Mouse (Mus musculus) lung, postnatal 0 days (tissue): Measurements from ENCODE around the gene Tab1. TPM values are rescaled to one million over a fixed set of nuclear protein-coding genes. Genes with fewer than 3 reads are reported as not detected.
A peak's percentile ranks its signal among the peaks of the same experiment; 100 is the strongest.

ENCODE experiments used
- ATAC-seq: fragments of 200-750 bp; cut with Nextera tagmentation; 2 replicates; pipeline ENCODE4 v1.8.0; 2017; ENCODE audit warnings: moderate library complexity
- DNase-seq: peaks from one replicate; pipeline ENCODE4 v3.0.0-alpha.2; 2016; ENCODE audit warnings: low spot score
- H3K27ac ChIP-seq: fragments of 300-500 bp; sonication (generic); 2 replicates; pipeline ENCODE4 v1.5.1; 2014; ENCODE audit warnings: antibody characterized with exemption, mild to moderate bottlenecking, low read length, mixed read lengths
- H3K27me3 ChIP-seq: fragments of 300-500 bp; sonication (generic); replicated peaks from 2 replicates; pipeline ENCODE4 v1.6.1; 2014; ENCODE audit warnings: low read length, mixed read lengths; ENCODE audit not compliant: insufficient read depth
- H3K36me3 ChIP-seq: fragments of 300-500 bp; sonication (generic); 2 replicates; pipeline ENCODE4 v1.6.1; 2014; ENCODE audit warnings: low read length, mixed read lengths; ENCODE audit not compliant: insufficient read depth
- H3K4me1 ChIP-seq: fragments of 300-500 bp; sonication (generic); 2 replicates; pipeline ENCODE4 v1.6.1; 2014; ENCODE audit warnings: antibody characterized with exemption, low read depth, low read length, mixed read lengths; ENCODE audit not compliant: insufficient read depth
- H3K4me2 ChIP-seq: fragments of 300-500 bp; sonication (generic); replicated peaks from 2 replicates; pipeline ENCODE4 v1.6.1; 2014; ENCODE audit warnings: low read depth, mild to moderate bottlenecking, low read length, moderate library complexity, mixed read lengths
- H3K4me3 ChIP-seq: fragments of 300-500 bp; sonication (generic); 2 replicates; pipeline ENCODE4 v1.5.1; 2014; ENCODE audit warnings: low read depth, low read length
- H3K9ac ChIP-seq: fragments of 300-500 bp; sonication (generic); replicated peaks from 2 replicates; pipeline ENCODE4 v1.6.1; 2014; ENCODE audit warnings: low read depth, mild to moderate bottlenecking
- H3K9me3 ChIP-seq: fragments of 300-500 bp; sonication (generic); 2 replicates; pipeline ENCODE4 v1.6.1; 2016; ENCODE audit warnings: low read length, mixed read lengths
- CTCF ChIP-seq: IDR thresholded peaks from 2 replicates; pipeline ENCODE4 v1.5.1; 2016; ENCODE audit warnings: antibody characterized with exemption, mild to moderate bottlenecking
- EP300 ChIP-seq: IDR thresholded peaks from 2 replicates; pipeline ENCODE4 v1.6.1; 2016; ENCODE audit warnings: antibody characterized with exemption, mild to moderate bottlenecking, control low read depth
- WGBS: fragments of 180-500 bp; shearing (Covaris S2); extraction: QIAGEN DNeasy Blood & Tissue Kit; methylation state at CpG from one replicate; pipeline ENCODE4 v1.1.7; 2014; 5-methylcytosine and 5-hydroxymethylcytosine counted together
- polyA plus RNA-seq: library from polyadenylated mRNA; unstranded; fragments of >200 nt; fragmentation: Nextera tagmentation; extraction: Ambion mirVana; gene quantifications from 2 replicates; pipeline ENCODE4 v1.2.1, GENCODE M21; 2015

The Tab1 gene
- polyA plus RNA-seq, 1 experiment from 2014 or later: 19.1 TPM

GRCm38 (mm10) chr15:80155707-80156106, 22.8 kb downstream of the Tab1 start:
- Histone ChIP-seq H3K9me3 (no peaks in the 10 kb centered on the region), H3K4me2 (no peak overlapping the region), H3K27me3 (no peaks in the 10 kb centered on the region), H3K36me3 (0 out of 2 replicates have a peak, but pooled peaks cover 8% of the 10 kb centered on the region), H3K9ac (no peak overlapping the region), H3K4me1 (peaks cover 3% of the 10 kb centered on the region; the same call in 1 of the 2 replicates), H3K4me3 (no peak overlapping the region), H3K27ac (no peak overlapping the region)
- no peak for TF ChIP-seq CTCF
- no peak for TF ChIP-seq EP300
- DNase-seq (no peak), ATAC-seq (no peak)
- WGBS: 93% methylated on average over 8 of the region's 8 CpGs

- H3K4me2 ChIP-seq: no peak overlapping the region
- ATAC-seq: no peak
- no peak overlapping the region for H3K4me3 ChIP-seq
- WGBS: 73% methylated on average over 22 of the region's 22 CpGs
- DNase-seq: peak; percentile 53
- 0 out of 2 replicates have a peak overlapping the region, but pooled peaks have one; percentile 91 for H3K27ac ChIP-seq
- no peak overlapping the region for H3K9ac ChIP-seq
- 0 out of 2 replicates have a peak, but pooled peaks cover 8% of the 10 kb centered on the region for H3K36me3 ChIP-seq
- H3K4me1 ChIP-seq: peaks cover 3% of the 10 kb centered on the region; the same call in 1 of the 2 replicates
- no peaks in the 10 kb centered on the region for H3K9me3 ChIP-seq
- H3K27me3 ChIP-seq: no peaks in the 10 kb centered on the region
- TF ChIP-seq CTCF (no peak), EP300 (no peak)
Observed at GRCm38 (mm10) chr15:80157197-80157943, 24.4 kb downstream of the Tab1 start.

- TF ChIP-seq CTCF (no peak), EP300 (no peak)
- DNase-seq: no peak
- H3K4me2 ChIP-seq: no peak overlapping the region
- no peaks in the 10 kb centered on the region for H3K9me3 ChIP-seq
- 52% methylated on average over 5 of the region's 5 CpGs for WGBS
- no peak overlapping the region for H3K9ac ChIP-seq
- H3K27me3 ChIP-seq: no peaks in the 10 kb centered on the region
- H3K27ac ChIP-seq: peak overlapping the region; percentile 91
- 0 out of 2 replicates have a peak, but pooled peaks cover 8% of the 10 kb centered on the region for H3K36me3 ChIP-seq
- no peak overlapping the region for H3K4me3 ChIP-seq
- H3K4me1 ChIP-seq: peaks cover 3% of the 10 kb centered on the region; the same call in 1 of the 2 replicates
- no peak for ATAC-seq
Observed at GRCm38 (mm10) chr15:80158001-80158706, 25.2 kb downstream of the Tab1 start.

- H3K4me2 ChIP-seq: no peak overlapping the region
- H3K4me1 ChIP-seq: peaks cover 3% of the 10 kb centered on the region; the same call in 1 of the 2 replicates
- WGBS: 42% methylated on average over 4 of the region's 4 CpGs
- H3K27me3 ChIP-seq: no peaks in the 10 kb centered on the region
- TF ChIP-seq EP300 (no peak), CTCF (no peak)
- peak; percentile 25 for DNase-seq
- peak; percentile 34 for ATAC-seq
- peak overlapping the region; percentile 91 for H3K27ac ChIP-seq
- no peaks in the 10 kb centered on the region for H3K9me3 ChIP-seq
- H3K9ac ChIP-seq: no peak overlapping the region
- 0 out of 2 replicates have a peak, but pooled peaks cover 8% of the 10 kb centered on the region for H3K36me3 ChIP-seq
- no peak overlapping the region for H3K4me3 ChIP-seq
Observed at GRCm38 (mm10) chr15:80158707-80159090, 25.8 kb downstream of the Tab1 start.

GRCm38 (mm10) chr15:80159286-80159901, 26.5 kb downstream of the Tab1 start:
- peak; percentile 77 for TF ChIP-seq EP300
- TF ChIP-seq CTCF: peak; percentile 7; the same call in 1 of the 2 replicates
- no peaks in the 10 kb centered on the region for H3K9me3 ChIP-seq
- H3K4me1 ChIP-seq: peaks cover 3% of the 10 kb centered on the region; the same call in 1 of the 2 replicates
- H3K36me3 ChIP-seq: 0 out of 2 replicates have a peak, but pooled peaks cover 5% of the 10 kb centered on the region
- no peak overlapping the region for H3K9ac ChIP-seq
- H3K27me3 ChIP-seq: no peaks in the 10 kb centered on the region
- no peak overlapping the region for H3K4me3 ChIP-seq
- H3K27ac ChIP-seq: peak overlapping the region; percentile 91
- H3K4me2 ChIP-seq: no peak overlapping the region
- DNase-seq (peak; percentile 94), ATAC-seq (peak; percentile 93)
- 33% methylated on average over 8 of the region's 8 CpGs for WGBS

GRCm38 (mm10) chr15:80160223-80160622, 27.3 kb downstream of the Tab1 start:
- ATAC-seq (no peak), DNase-seq (no peak)
- Histone ChIP-seq H3K9ac (no peak overlapping the region), H3K4me3 (no peak overlapping the region), H3K27ac (peak overlapping the region; percentile 91), H3K36me3 (no peaks in the 10 kb centered on the region), H3K4me1 (peaks cover 3% of the 10 kb centered on the region; the same call in 1 of the 2 replicates), H3K27me3 (no peaks in the 10 kb centered on the region), H3K9me3 (no peaks in the 10 kb centered on the region), H3K4me2 (no peak overlapping the region)
- TF ChIP-seq EP300 (no peak), CTCF (no peak)
- WGBS: 81% methylated on average over 13 of the region's 13 CpGs
